Mouse (Mus musculus): Measurements from ENCODE around the gene Rps26. TPM values are rescaled to one million over a fixed set of nuclear protein-coding genes. Genes with fewer than 3 reads are reported as not detected.
A peak's percentile ranks its signal among the peaks of the same experiment; 100 is the strongest.

Gene Rps26
- total RNA-seq (2021): 100 to 1,000 TPM; 637 to 651 TPM
- long read RNA-seq, experiment 1, transcript Rps26-202 (3 exons, 596 nt): minor isoform, 6 of 173 reads
- long read RNA-seq, experiment 1, transcript Rps26-201 (4 exons, 681 nt): major isoform, 163 of 173 reads
- long read RNA-seq, experiment 1, partial matches to known transcripts: 0 of 173 reads
- long read RNA-seq, experiment 1, other reads (novel, unspliced or antisense): 4 of 173 reads
- long read RNA-seq, experiment 2, transcript Rps26-201 (4 exons, 681 nt): major isoform, 163 of 171 reads
- long read RNA-seq, experiment 2, partial matches to known transcripts: 1 of 171 reads
- long read RNA-seq, experiment 2, other reads (novel, unspliced or antisense): 3 of 171 reads

- DNase-seq: peak; percentile 84
Measured at GRCm38 (mm10) chr10:128626311-128627310, at the start of gene Rps26. TSS of gene Rps26 (minus strand) at chr10:128626747.

GRCm38 (mm10) chr10:128674469-128675008, 48.0 kb upstream of the Rps26 start:
- no peak for DNase-seq

GRCm38 (mm10) chr10:128673763-128674468, 47.4 kb upstream of the Rps26 start, which contains the start of gene Suox:
TSS of gene Suox (minus strand) at chr10:128674073.
- peak; percentile 78 for DNase-seq

- DNase-seq: no peak
Measured at GRCm38 (mm10) chr10:128671148-128671547, 44.6 kb upstream of the Rps26 start.

GRCm38 (mm10) chr10:128668790-128669672, 42.5 kb upstream of the Rps26 start:
- DNase-seq: peak; percentile 35

- DNase-seq: no peak
Measured at GRCm38 (mm10) chr10:128665806-128666205, 39.3 kb upstream of the Rps26 start.

- DNase-seq: no peak
Measured at GRCm38 (mm10) chr10:128665307-128665706, 38.8 kb upstream of the Rps26 start.

GRCm38 (mm10) chr10:128664808-128665207, 38.3 kb upstream of the Rps26 start:
- DNase-seq: no peak

GRCm38 (mm10) chr10:128663441-128664220, 37.1 kb upstream of the Rps26 start:
- no peak for DNase-seq

GRCm38 (mm10) chr10:128662465-128662864, 35.9 kb upstream of the Rps26 start:
- DNase-seq: no peak

GRCm38 (mm10) chr10:128659490-128659889, 32.9 kb upstream of the Rps26 start:
- DNase-seq: no peak

- no peak for DNase-seq
Measured at GRCm38 (mm10) chr10:128657844-128658243, 31.3 kb upstream of the Rps26 start.

- DNase-seq: no peak
Measured at GRCm38 (mm10) chr10:128656731-128657130, 30.2 kb upstream of the Rps26 start.

- no peak for DNase-seq
Measured at GRCm38 (mm10) chr10:128655254-128655653, 28.7 kb upstream of the Rps26 start.

- no peak for DNase-seq
Measured at GRCm38 (mm10) chr10:128653866-128654265, 27.3 kb upstream of the Rps26 start.

- DNase-seq: peak; percentile 31
Measured at GRCm38 (mm10) chr10:128646139-128647089, 19.9 kb upstream of the Rps26 start.

- peak; percentile 34 for DNase-seq
Measured at GRCm38 (mm10) chr10:128645111-128646011, 18.8 kb upstream of the Rps26 start, which contains the start of gene Ikzf4. TSS of gene Ikzf4 (minus strand) at chr10:128645991.

GRCm38 (mm10) chr10:128642749-128643148, 16.2 kb upstream of the Rps26 start:
- no peak for DNase-seq
